Mouse (Mus musculus) hindbrain, embryonic 11.5 days (tissue): ENCODE data around the gene 4931414P19Rik. TPM values are rescaled to one million over a fixed set of nuclear protein-coding genes. Genes with fewer than 3 reads are reported as not detected.

Source experiments
- ATAC-seq: fragments of 200-750 bp; cut with Nextera tagmentation; 2 replicates; pipeline ENCODE4 v1.8.0; 2017; ENCODE audit warnings: mild to moderate bottlenecking, moderate TSS enrichment, moderate library complexity; ENCODE audit not compliant: low FRiP score
- DNase-seq: peaks from one replicate; pipeline ENCODE4 v3.0.0-alpha.2; 2015; ENCODE audit warnings: low spot score
- H3K27ac ChIP-seq: fragments of 300-500 bp; sonication (generic); 2 replicates; pipeline ENCODE4 v1.5.1; 2014; ENCODE audit warnings: mild to moderate bottlenecking, low read depth, low read length
- H3K27me3 ChIP-seq: fragments of 300-500 bp; sonication (generic); 2 replicates; pipeline ENCODE4 v1.6.1; 2014; ENCODE audit warnings: mild to moderate bottlenecking, low read length, moderate library complexity, mixed read lengths; ENCODE audit not compliant: control insufficient read depth, insufficient read depth
- H3K36me3 ChIP-seq: fragments of 300-500 bp; sonication (generic); 2 replicates; pipeline ENCODE4 v1.6.1; 2014; ENCODE audit warnings: mild to moderate bottlenecking, low read length, moderate library complexity, mixed read lengths; ENCODE audit not compliant: control insufficient read depth, insufficient read depth
- H3K4me1 ChIP-seq: fragments of 300-500 bp; sonication (generic); replicated peaks from 2 replicates; pipeline ENCODE4 v1.6.1; 2014; ENCODE audit warnings: low read length, mixed read lengths; ENCODE audit not compliant: control insufficient read depth, insufficient read depth
- H3K4me2 ChIP-seq: fragments of 300-500 bp; sonication (generic); replicated peaks from 2 replicates; pipeline ENCODE4 v1.6.1; 2014; ENCODE audit warnings: mild to moderate bottlenecking, low read depth, low read length
- H3K4me3 ChIP-seq: fragments of 300-500 bp; sonication (generic); 2 replicates; pipeline ENCODE4 v1.5.1; 2014; ENCODE audit warnings: low read depth, low read length
- H3K9ac ChIP-seq: fragments of 300-500 bp; sonication (generic); 2 replicates; pipeline ENCODE4 v1.6.1; 2014; ENCODE audit warnings: low read depth, low read length
- H3K9me3 ChIP-seq: fragments of 300-500 bp; sonication (generic); 2 replicates; pipeline ENCODE4 v1.6.1; 2016; ENCODE audit warnings: low read length; ENCODE audit not compliant: control insufficient read depth
- WGBS: fragments of 180-500 bp; shearing (Covaris S2); extraction: QIAGEN DNeasy Blood & Tissue Kit; methylation state at CpG from one replicate; pipeline ENCODE4 v1.1.7; 2014; 5-methylcytosine and 5-hydroxymethylcytosine counted together
- polyA plus RNA-seq: library from polyadenylated mRNA; unstranded; fragments of >200 nt; fragmentation: Nextera tagmentation; extraction: Ambion mirVana; gene quantifications from 2 replicates; pipeline ENCODE4 v1.2.1, GENCODE M21; 2014

4931414P19Rik gene
- polyA plus RNA-seq, 1 experiment from 2014 or later: 6.2 TPM

- H3K27me3 ChIP-seq: no peaks in the 10 kb centered on the region
- H3K9ac ChIP-seq: no peak overlapping the region; the same call in 1 of the 2 replicates
- 86% methylated on average over 8 of the region's 8 CpGs for WGBS
- no peak for ATAC-seq
- H3K9me3 ChIP-seq: no peaks in the 10 kb centered on the region
- no peaks in the 10 kb centered on the region for H3K36me3 ChIP-seq
- DNase-seq: no peak
- H3K27ac ChIP-seq: peak overlapping the region; percentile 81; the same call in 1 of the 2 replicates
- H3K4me1 ChIP-seq: no peaks in the 10 kb centered on the region
- peak overlapping the region; percentile 56 for H3K4me3 ChIP-seq
- H3K4me2 ChIP-seq: peak overlapping the region; percentile 42; the same call in 1 of the 2 replicates
Measured at GRCm38 (mm10) chr14:54603686-54604085, 2.1 kb downstream of the 4931414P19Rik start.

- DNase-seq: peak; percentile 95
- Histone ChIP-seq H3K36me3 (no peaks in the 10 kb centered on the region), H3K27me3 (no peaks in the 10 kb centered on the region), H3K9me3 (no peaks in the 10 kb centered on the region), H3K4me3 (peak overlapping the region; percentile 56), H3K9ac (peak overlapping the region; percentile 93), H3K4me2 (peak overlapping the region; percentile 42), H3K27ac (peak overlapping the region; percentile 81), H3K4me1 (no peaks in the 10 kb centered on the region)
- WGBS: under 1% methylated on average over 46 of the region's 46 CpGs
- peak; percentile 98 for ATAC-seq
Measured at GRCm38 (mm10) chr14:54603038-54603654, 2.6 kb downstream of the 4931414P19Rik start.

- Histone ChIP-seq H3K4me1 (no peaks in the 10 kb centered on the region), H3K9ac (peak overlapping the region; percentile 24; the same call in 1 of the 2 replicates), H3K27me3 (no peaks in the 10 kb centered on the region), H3K9me3 (no peaks in the 10 kb centered on the region), H3K4me2 (peak overlapping the region; percentile 42), H3K4me3 (peak overlapping the region; percentile 56), H3K36me3 (no peaks in the 10 kb centered on the region), H3K27ac (peak overlapping the region; percentile 81; the same call in 1 of the 2 replicates)
- ATAC-seq (peak; percentile 15), DNase-seq (no peak)
- 45% methylated on average over 4 of the region's 4 CpGs for WGBS
Measured at GRCm38 (mm10) chr14:54602613-54603012, 3.2 kb downstream of the 4931414P19Rik start.

- no peak overlapping the region for H3K9ac ChIP-seq
- H3K27me3 ChIP-seq: no peaks in the 10 kb centered on the region
- no peak overlapping the region for H3K4me2 ChIP-seq
- ATAC-seq (no peak), DNase-seq (no peak)
- no peaks in the 10 kb centered on the region for H3K36me3 ChIP-seq
- no peaks in the 10 kb centered on the region for H3K9me3 ChIP-seq
- H3K27ac ChIP-seq: no peak overlapping the region
- 80% methylated on average over 2 of the region's 2 CpGs for WGBS
- H3K4me3 ChIP-seq: no peak overlapping the region
- H3K4me1 ChIP-seq: no peaks in the 10 kb centered on the region
Measured at GRCm38 (mm10) chr14:54601601-54602000, 4.2 kb downstream of the 4931414P19Rik start.

GRCm38 (mm10) chr14:54597084-54597483 is 8.7 kb downstream of the 4931414P19Rik start:
- Histone ChIP-seq H3K4me3 (no peak overlapping the region), H3K9me3 (no peaks in the 10 kb centered on the region), H3K27me3 (no peaks in the 10 kb centered on the region), H3K4me1 (no peaks in the 10 kb centered on the region), H3K9ac (no peak overlapping the region), H3K27ac (no peak overlapping the region), H3K4me2 (no peak overlapping the region), H3K36me3 (peaks cover 2% of the 10 kb centered on the region; the same call in 1 of the 2 replicates)
- no peak for DNase-seq
- 81% methylated on average over 7 of the region's 7 CpGs for WGBS
- no peak for ATAC-seq

GRCm38 (mm10) chr14:54594631-54595414 is 11.0 kb downstream of the 4931414P19Rik start:
- Histone ChIP-seq H3K4me1 (no peaks in the 10 kb centered on the region), H3K27ac (no peak overlapping the region), H3K4me2 (no peak overlapping the region), H3K36me3 (peaks cover 2% of the 10 kb centered on the region; the same call in 1 of the 2 replicates), H3K4me3 (no peak overlapping the region), H3K9me3 (no peaks in the 10 kb centered on the region), H3K9ac (no peak overlapping the region), H3K27me3 (no peaks in the 10 kb centered on the region)
- ATAC-seq (no peak), DNase-seq (no peak)
- WGBS: 68% methylated on average over 27 of the region's 28 CpGs

- Histone ChIP-seq H3K4me3 (no peak overlapping the region), H3K9ac (no peak overlapping the region), H3K27me3 (no peaks in the 10 kb centered on the region), H3K4me2 (no peak overlapping the region), H3K4me1 (no peaks in the 10 kb centered on the region), H3K27ac (no peak overlapping the region), H3K36me3 (peaks cover 2% of the 10 kb centered on the region; the same call in 1 of the 2 replicates), H3K9me3 (no peaks in the 10 kb centered on the region)
- no peak for ATAC-seq
- DNase-seq: peak; percentile 25
- WGBS: 94% methylated on average over 3 of the region's 3 CpGs
Measured at GRCm38 (mm10) chr14:54594055-54594454, 11.7 kb downstream of the 4931414P19Rik start.

- ATAC-seq (no peak), DNase-seq (no peak)
- H3K27me3 ChIP-seq: no peaks in the 10 kb centered on the region
- 80% methylated on average over 10 of the region's 10 CpGs for WGBS
- H3K27ac ChIP-seq: no peak overlapping the region; the same call in 1 of the 2 replicates
- H3K4me2 ChIP-seq: no peak overlapping the region
- no peak overlapping the region for H3K4me3 ChIP-seq
- H3K36me3 ChIP-seq: peaks cover 2% of the 10 kb centered on the region; the same call in 1 of the 2 replicates
- H3K4me1 ChIP-seq: no peaks in the 10 kb centered on the region
- H3K9ac ChIP-seq: no peak overlapping the region
- H3K9me3 ChIP-seq: no peaks in the 10 kb centered on the region
Measured at GRCm38 (mm10) chr14:54592319-54592934, 13.4 kb downstream of the 4931414P19Rik start.
